In genomic region chr14:21991251-21991780, GRCm38 (mm10) we compare ENCODE assay signal across 8 mouse cellular contexts. TPM values are rescaled to one million over a fixed set of nuclear protein-coding genes. Genes with fewer than 3 reads are reported as not detected.
DNase-seq lines count a peak whose midpoint lies in the region; ATAC-seq lines count a peak whose summit lies in the region.

No protein-coding gene starts in this region.

- peaks cover 68% of the 10 kb centered on the region for H3K4me1 ChIP-seq in forebrain, embryonic 12.5 days
- H3K4me1 ChIP-seq in hindbrain, embryonic 16.5 days (ENCODE audit: control insufficient read depth, insufficient read depth, low read depth, low read length) = peaks cover 37% of the 10 kb centered on the region
- peaks cover 32% of the 10 kb centered on the region for H3K4me1 ChIP-seq in liver, embryonic 12.5 days
- peaks cover 25% of the 10 kb centered on the region for H3K4me1 ChIP-seq in neural tube, embryonic 14.5 days (ENCODE audit: control insufficient read depth, insufficient read depth, low read length)

- DNase-seq in adrenal gland, postnatal 14 days = peak; percentile 87
- no peak for DNase-seq in cerebellum, postnatal 25 days
- DNase-seq in left cerebral cortex, postnatal 25 days (ENCODE audit: low spot score in 2 of 2) = no peak
- DNase-seq in layer of hippocampus, adult 18-20 months (ENCODE audit: low spot score in 2 of 2) = no peak

- H3K9me3 ChIP-seq in forebrain, embryonic 12.5 days = no peaks in the 10 kb centered on the region
- no peaks in the 10 kb centered on the region for H3K9me3 ChIP-seq in hindbrain, embryonic 16.5 days (ENCODE audit: control insufficient read depth, low read length)
- H3K9me3 ChIP-seq in liver, embryonic 12.5 days (replicated peaks) = no peaks in the 10 kb centered on the region
- H3K9me3 ChIP-seq in neural tube, embryonic 14.5 days (ENCODE audit: control insufficient read depth, low read length) = no peaks in the 10 kb centered on the region

- 0 out of 2 replicates have a peak overlapping the region, but pooled peaks have one; percentile 25 for H3K9ac ChIP-seq in forebrain, embryonic 12.5 days
- peak overlapping the region; percentile 43 for H3K9ac ChIP-seq in hindbrain, embryonic 16.5 days (ENCODE audit: low read depth, low read length)
- H3K9ac ChIP-seq in liver, embryonic 12.5 days = no peak overlapping the region
- H3K9ac ChIP-seq in neural tube, embryonic 14.5 days (replicated peaks; ENCODE audit: low read depth, low read length) = peak overlapping the region; percentile 49

- peak overlapping the region; percentile 80 for H3K4me3 ChIP-seq in forebrain, embryonic 12.5 days (replicated peaks)
- H3K4me3 ChIP-seq in hindbrain, embryonic 16.5 days (ENCODE audit: low read length) = peak overlapping the region; percentile 75
- H3K4me3 ChIP-seq in liver, embryonic 12.5 days = no peak overlapping the region
- H3K4me3 ChIP-seq in neural tube, embryonic 14.5 days (ENCODE audit: low read depth, low read length) = peak overlapping the region; percentile 84

- intact Hi-C loops in left cerebral cortex, postnatal 25 days (cut with DNase I) = loop anchor here (5.0 kb wide), 1 partner anchor 46 kb away; no protein-coding TSS in a partner anchor

- no peak for ATAC-seq in forebrain, embryonic 12.5 days (ENCODE audit: low FRiP score)
- ATAC-seq in hindbrain, embryonic 16.5 days = no peak
- ATAC-seq in liver, embryonic 12.5 days = no peak
- no peak for ATAC-seq in neural tube, embryonic 14.5 days (ENCODE audit: low read depth)

- peak overlapping the region; percentile 69 for H3K27ac ChIP-seq in forebrain, embryonic 12.5 days
- no peak overlapping the region for H3K27ac ChIP-seq in hindbrain, embryonic 16.5 days (ENCODE audit: low read depth, low read length)
- no peak overlapping the region for H3K27ac ChIP-seq in liver, embryonic 12.5 days
- peak overlapping the region; percentile 61 for H3K27ac ChIP-seq in neural tube, embryonic 14.5 days (ENCODE audit: low read depth, low read length)

- H3K4me2 ChIP-seq in forebrain, embryonic 12.5 days = peak overlapping the region; percentile 93
- H3K4me2 ChIP-seq in hindbrain, embryonic 16.5 days (ENCODE audit: low read length) = peak overlapping the region; percentile 84
- H3K4me2 ChIP-seq in liver, embryonic 12.5 days = peak overlapping the region; percentile 69
- H3K4me2 ChIP-seq in neural tube, embryonic 14.5 days (ENCODE audit: low read depth, low read length) = peak overlapping the region; percentile 81

- no peaks in the 10 kb centered on the region for H3K36me3 ChIP-seq in forebrain, embryonic 12.5 days (replicated peaks)
- H3K36me3 ChIP-seq in hindbrain, embryonic 16.5 days (ENCODE audit: control insufficient read depth, insufficient read depth, low read length) = no peaks in the 10 kb centered on the region
- no peaks in the 10 kb centered on the region for H3K36me3 ChIP-seq in liver, embryonic 12.5 days
- no peaks in the 10 kb centered on the region for H3K36me3 ChIP-seq in neural tube, embryonic 14.5 days (ENCODE audit: control insufficient read depth, insufficient read depth, low read length)

- H3K27me3 ChIP-seq in forebrain, embryonic 12.5 days = peaks cover 84% of the 10 kb centered on the region
- peaks cover 15% of the 10 kb centered on the region for H3K27me3 ChIP-seq in hindbrain, embryonic 16.5 days (replicated peaks; ENCODE audit: control insufficient read depth, insufficient read depth, low read length)
- H3K27me3 ChIP-seq in liver, embryonic 12.5 days (replicated peaks) = peaks cover 99% of the 10 kb centered on the region
- no peaks in the 10 kb centered on the region for H3K27me3 ChIP-seq in neural tube, embryonic 14.5 days (ENCODE audit: control insufficient read depth, insufficient read depth, low read length)

- under 1% methylated on average over 26 of the region's 26 CpGs for WGBS in forebrain, embryonic 12.5 days
- WGBS in hindbrain, embryonic 16.5 days = 3% methylated on average over 26 of the region's 26 CpGs
- 3% methylated on average over 26 of the region's 26 CpGs for WGBS in liver, embryonic 12.5 days (ENCODE audit: insufficient replicate concordance)
- WGBS in neural tube, embryonic 14.5 days = 1% methylated on average over 26 of the region's 26 CpGs

RNA-seq across cellular contexts. Expression of gene Zfp503, which starts 1.9 kb away (rescaled TPM):
- total RNA-seq in adrenal gland, postnatal 14 days (2021) = 22.3 and 24.3 TPM in 2 replicates
- polyA plus RNA-seq in forebrain, embryonic 12.5 days (2016; fragmentation: Nextera tagmentation; extraction: Ambion mirVana) = 10.9 and 13.8 TPM in 2 replicates
- polyA plus RNA-seq in hindbrain, embryonic 16.5 days (2015; fragmentation: Nextera tagmentation; extraction: Ambion mirVana) = 8.0 and 9.9 TPM in 2 replicates
- 2.8 and 4.0 TPM in 2 replicates for polyA plus RNA-seq in liver, embryonic 12.5 days (2016; fragmentation: Nextera tagmentation; extraction: Ambion mirVana)
- polyA plus RNA-seq in neural tube, embryonic 14.5 days (2014; fragmentation: Nextera tagmentation; extraction: Ambion mirVana) = 7.0 TPM in 2 replicates
- 1 to 10 TPM; 2.2 to 4.8 TPM for total RNA-seq in left cerebral cortex, postnatal 25 days (2021)
- total RNA-seq in layer of hippocampus, adult 18-20 months (2021) = 1 to 10 TPM; 3.6 to 4.1 TPM

RNA-seq across cellular contexts. Expression of gene Lrmda, which starts 28.2 kb away (rescaled TPM):
- total RNA-seq in adrenal gland, postnatal 14 days (2021) = 3.8 and 4.2 TPM in 2 replicates
- 0.22 TPM in 1 of 2 replicates, not detected in the other for polyA plus RNA-seq in forebrain, embryonic 12.5 days (2016; fragmentation: Nextera tagmentation; extraction: Ambion mirVana)
- 0.30 and 0.80 TPM in 2 replicates for polyA plus RNA-seq in hindbrain, embryonic 16.5 days (2015; fragmentation: Nextera tagmentation; extraction: Ambion mirVana)
- polyA plus RNA-seq in liver, embryonic 12.5 days (2016; fragmentation: Nextera tagmentation; extraction: Ambion mirVana) = 0.23 and 0.49 TPM in 2 replicates
- 0.28 and 0.35 TPM in 2 replicates for polyA plus RNA-seq in neural tube, embryonic 14.5 days (2014; fragmentation: Nextera tagmentation; extraction: Ambion mirVana)
- total RNA-seq in left cerebral cortex, postnatal 25 days (2021) = under 1 TPM; 0.48 to 0.76 TPM
- total RNA-seq in layer of hippocampus, adult 18-20 months (2021) = 1 to 10 TPM; 1.1 to 1.3 TPM

Comparison
In these comparisons a context has a peak if more than half of its experiments do, and no peak if none do; other contexts are left out.
1. H3K27ac ChIP-seq: peak in forebrain, embryonic 12.5 days (single experiment) and neural tube, embryonic 14.5 days (single experiment); none in hindbrain, embryonic 16.5 days (single experiment) and liver, embryonic 12.5 days (single experiment).
2. Peak in every context shown above with its lines, with median percentiles within 50 percentile points of each other: H3K4me2 ChIP-seq.